Mouse (Mus musculus) left cerebral cortex, postnatal 14 days (tissue): ENCODE measurements at regions not wholly inside any gene's neighbourhood (a gene's known extent, or its start where the extent isn't known, plus 50 kb on each side); places are given as distances from the start of the nearest gene placed in this dataset.

Source experiments
- DNase-seq, 2 experiments: peaks; one replicate each; pipeline ENCODE4 v3.0.0; 2021 to 2022; ENCODE audit warnings: low spot score in 2 of 2, mixed read lengths in 1 of 2
- intact Hi-C: fragments of 180-260 bp; cut with DNase I; formaldehyde crosslinking; loops from one replicate; pipeline ENCODE4 v1.15.1; 2025

- intact Hi-C loops: no loop called here
- no peak for DNase-seq
Measured at GRCm38 (mm10) chr11:111260691-111261383, 194.9 kb downstream of the Kcnj2 start.

- intact Hi-C loops: no loop called here
- no peak for DNase-seq
Measured at GRCm38 (mm10) chr11:111273651-111274050, 207.7 kb downstream of the Kcnj2 start.

- no peak for DNase-seq
Measured at GRCm38 (mm10) chr11:111280769-111281168, 214.8 kb downstream of the Kcnj2 start.

GRCm38 (mm10) chr11:111281237-111282160 is 215.5 kb downstream of the Kcnj2 start:
- intact Hi-C loops: no loop called here
- peak; percentile 3 to 19 for DNase-seq

More at GRCm38 (mm10) chr11:111280769-111281168, 214.8 kb downstream of the Kcnj2 start:
- intact Hi-C loops: no loop called here

- DNase-seq: no peak
- intact Hi-C loops: no loop called here
Measured at GRCm38 (mm10) chr11:111282283-111282682, 216.3 kb downstream of the Kcnj2 start.

GRCm38 (mm10) chr11:111290537-111290936 is 224.6 kb downstream of the Kcnj2 start:
- no peak for DNase-seq
- intact Hi-C loops: no loop called here

- DNase-seq: peak; percentile 3 to 7
- intact Hi-C loops: no loop called here
Measured at GRCm38 (mm10) chr11:111296309-111296721, 230.4 kb downstream of the Kcnj2 start.

GRCm38 (mm10) chr11:111312802-111313201 is 246.8 kb downstream of the Kcnj2 start:
- no peak for DNase-seq
- intact Hi-C loops: no loop called here

- no peak for DNase-seq
- intact Hi-C loops: no loop called here
Measured at GRCm38 (mm10) chr11:111313566-111313965, 247.6 kb downstream of the Kcnj2 start.

- DNase-seq: no peak
- intact Hi-C loops: no loop called here
Measured at GRCm38 (mm10) chr11:111321576-111321975, 255.6 kb downstream of the Kcnj2 start.

- intact Hi-C loops: no loop called here
- no peak for DNase-seq
Measured at GRCm38 (mm10) chr11:111324453-111325010, 258.6 kb downstream of the Kcnj2 start.

- intact Hi-C loops: no loop called here
Measured at GRCm38 (mm10) chr11:111326915-111327314, 261.0 kb downstream of the Kcnj2 start.

GRCm38 (mm10) chr11:111328258-111328657 is 262.3 kb downstream of the Kcnj2 start:
- DNase-seq: no peak
- intact Hi-C loops: no loop called here

More at GRCm38 (mm10) chr11:111326915-111327314, 261.0 kb downstream of the Kcnj2 start:
- no peak for DNase-seq

- no peak for DNase-seq
- intact Hi-C loops: no loop called here
Measured at GRCm38 (mm10) chr11:111331592-111331991, 265.6 kb downstream of the Kcnj2 start.

GRCm38 (mm10) chr11:111333021-111333420 is 267.1 kb downstream of the Kcnj2 start:
- intact Hi-C loops: no loop called here
- peak; percentile 3 for DNase-seq

GRCm38 (mm10) chr11:111347562-111347961 is 281.6 kb downstream of the Kcnj2 start:
- DNase-seq: no peak
- intact Hi-C loops: no loop called here

GRCm38 (mm10) chr11:111350028-111350427 is 284.1 kb downstream of the Kcnj2 start:
- intact Hi-C loops: no loop called here
- no peak for DNase-seq

- intact Hi-C loops: no loop called here
- no peak for DNase-seq
Measured at GRCm38 (mm10) chr11:111363363-111363762, 297.4 kb downstream of the Kcnj2 start.

- intact Hi-C loops: no loop called here
- DNase-seq: no peak
Measured at GRCm38 (mm10) chr11:111377165-111377564, 311.2 kb downstream of the Kcnj2 start.

- intact Hi-C loops: no loop called here
- no peak for DNase-seq
Measured at GRCm38 (mm10) chr11:111379842-111380241, 313.9 kb downstream of the Kcnj2 start.
